Mouse (Mus musculus) natural killer cell, adult 2 months (primary cell): ENCODE results near the gene Prpsap1.
A peak's percentile ranks its signal among the peaks of the same experiment; 100 is the strongest.
"Not testable (repeated sequence)": the region's sequence is repeated elsewhere in the genome, so short reads cannot be mapped to it uniquely, and the experiment has no call there.

Source experiments
- DNase-seq, 2 experiments: peaks; one replicate each; pipeline ENCODE4 v3.0.0; 2022; ENCODE audit warnings: low spot score in 2 of 2

Gene Prpsap1

GRCm38 (mm10) chr11:116430723-116431427 lies 63.1 kb downstream of the Prpsap1 start:
- no peak for DNase-seq

DNA sequence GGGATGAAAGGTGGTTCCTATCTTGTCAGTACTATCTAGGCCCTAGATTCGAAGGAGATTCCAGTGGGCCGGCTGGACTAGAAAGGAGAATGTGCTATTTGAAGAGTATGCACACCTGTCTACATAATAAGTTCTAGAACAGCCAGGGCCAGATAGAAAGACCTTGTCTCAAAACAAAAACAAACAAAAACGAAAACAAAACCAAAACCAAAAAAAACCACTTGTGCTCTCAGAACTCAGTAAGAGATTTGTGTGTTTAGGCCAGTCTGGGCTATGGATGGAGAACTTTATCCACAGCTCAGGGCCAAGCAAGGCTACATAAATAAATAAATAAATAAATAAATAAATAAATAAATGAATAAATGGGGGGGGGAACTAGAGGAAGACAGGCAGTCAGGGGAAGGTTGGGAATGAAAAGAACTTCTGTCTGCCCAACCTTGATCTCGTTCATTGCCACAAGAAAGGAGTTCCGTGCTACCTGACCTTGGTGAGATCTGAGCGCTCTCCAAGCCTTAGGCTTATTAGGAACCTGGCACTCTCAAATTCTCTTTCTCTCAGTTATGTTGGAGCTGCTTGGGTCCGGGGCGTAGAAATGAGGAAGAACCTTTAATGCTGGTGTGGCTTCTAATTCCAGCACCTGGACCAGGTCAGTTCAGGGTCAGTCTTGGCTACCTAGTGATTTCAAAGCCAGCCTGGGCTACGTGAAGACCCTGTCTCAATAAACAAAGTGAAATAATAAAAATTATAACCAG lies 64.0 kb downstream of the Prpsap1 start:
- no peak for DNase-seq

- DNase-seq, result no peak
Observed at GRCm38 (mm10) chr11:116428872-116429859, 64.8 kb downstream of the Prpsap1 start.

- no peak for DNase-seq
Observed at GRCm38 (mm10) chr11:116426852-116427575, 67.0 kb downstream of the Prpsap1 start.

DNA sequence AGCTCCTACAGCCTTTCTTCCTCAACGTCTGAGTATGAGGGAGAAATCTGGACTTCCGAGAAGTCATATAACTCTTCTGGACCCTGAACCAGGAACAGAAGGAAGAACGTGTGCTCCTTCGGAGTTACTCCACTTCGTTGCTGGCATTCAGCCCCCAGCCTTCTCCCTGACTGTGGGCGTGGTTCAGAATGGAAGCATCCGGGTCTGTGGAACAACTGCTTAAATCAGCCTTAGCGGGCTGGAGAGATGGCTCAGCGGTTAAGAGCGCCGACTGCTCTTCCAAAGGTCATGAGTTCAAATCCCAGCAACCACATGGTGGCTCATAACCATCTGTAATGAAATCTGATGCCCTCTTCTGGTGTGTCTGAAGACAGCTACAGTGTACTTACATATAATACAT lies 67.7 kb downstream of the Prpsap1 start:
- DNase-seq, result not testable (repeated sequence)

DNA sequence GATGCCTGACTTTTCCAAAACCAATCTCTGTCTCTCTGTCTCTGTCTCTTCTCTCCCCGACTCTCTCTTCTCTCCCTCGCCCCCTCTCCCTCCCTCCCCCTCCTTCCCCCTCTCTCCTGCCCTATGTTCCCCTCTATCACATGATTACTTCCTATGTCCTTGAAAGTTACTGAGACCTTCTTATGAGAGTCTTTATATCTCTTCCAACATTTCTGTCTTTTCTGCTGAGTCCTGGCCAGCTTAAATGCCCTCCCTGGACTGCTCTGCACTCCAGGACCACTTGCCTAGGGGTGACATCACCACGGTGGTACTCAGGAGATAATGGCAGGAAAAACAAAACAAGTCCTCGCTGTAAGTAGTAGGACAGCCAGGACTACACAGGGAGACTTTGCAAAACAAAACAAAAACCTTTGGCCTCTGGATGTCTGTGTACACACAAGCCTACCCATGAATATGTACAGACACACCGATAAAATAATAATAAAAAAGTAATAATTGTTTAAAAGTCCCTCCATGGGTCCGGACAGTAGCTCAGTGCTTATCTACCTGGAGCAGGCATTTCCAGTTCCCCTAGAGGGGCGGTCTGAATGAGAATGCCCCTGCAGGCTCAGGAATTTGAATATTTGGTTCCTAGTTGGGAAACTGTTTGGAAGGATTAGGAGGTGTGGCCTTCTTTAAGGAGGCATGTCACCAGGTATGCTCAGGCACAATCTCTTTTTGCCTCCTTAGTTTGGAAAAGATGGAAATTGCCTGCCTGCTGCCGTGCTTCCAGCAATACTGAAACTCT lies 69.2 kb downstream of the Prpsap1 start:
- DNase-seq, result no peak

DNA sequence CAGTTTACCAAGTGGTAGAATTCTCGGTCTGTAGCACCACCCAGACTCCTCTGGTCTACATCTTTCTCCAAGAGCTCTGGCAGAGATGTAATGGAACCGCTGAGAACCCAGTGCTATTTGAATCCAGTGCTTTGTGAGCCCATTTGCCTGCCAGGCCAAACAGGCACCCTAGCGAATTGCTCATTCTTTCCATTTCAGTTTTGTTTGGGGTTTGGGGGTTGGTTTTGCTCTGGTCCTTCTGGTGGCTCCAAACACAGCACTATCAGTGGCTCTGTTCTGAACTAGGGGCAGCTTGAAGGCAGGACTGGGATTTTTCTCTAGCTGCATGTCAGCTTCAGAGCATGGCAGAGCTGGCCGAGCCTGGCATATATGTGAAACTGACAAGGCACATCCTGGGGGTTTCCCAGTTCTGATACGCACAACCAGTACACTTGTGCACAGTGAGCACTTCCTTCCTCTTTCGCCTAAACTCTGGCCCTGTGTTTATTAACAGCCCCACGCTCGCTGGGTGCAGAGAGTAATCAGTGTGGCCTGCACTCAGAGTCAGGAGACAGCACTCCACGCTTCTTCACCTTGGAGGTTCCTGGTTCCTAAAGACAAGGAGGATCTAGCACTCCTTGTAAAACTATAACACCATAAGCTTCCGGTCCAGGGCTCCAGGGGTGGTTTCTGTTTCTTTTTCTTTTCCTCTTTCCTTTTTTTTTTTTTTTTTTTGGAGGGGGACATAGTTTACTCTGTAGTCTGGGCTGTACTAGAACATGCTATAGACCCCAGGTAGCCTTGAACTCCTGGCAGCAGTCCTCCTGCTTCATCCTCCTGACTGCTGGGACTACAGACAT lies 70.0 kb downstream of the Prpsap1 start:
- DNase-seq, result peak; percentile 89 to 90

DNA sequence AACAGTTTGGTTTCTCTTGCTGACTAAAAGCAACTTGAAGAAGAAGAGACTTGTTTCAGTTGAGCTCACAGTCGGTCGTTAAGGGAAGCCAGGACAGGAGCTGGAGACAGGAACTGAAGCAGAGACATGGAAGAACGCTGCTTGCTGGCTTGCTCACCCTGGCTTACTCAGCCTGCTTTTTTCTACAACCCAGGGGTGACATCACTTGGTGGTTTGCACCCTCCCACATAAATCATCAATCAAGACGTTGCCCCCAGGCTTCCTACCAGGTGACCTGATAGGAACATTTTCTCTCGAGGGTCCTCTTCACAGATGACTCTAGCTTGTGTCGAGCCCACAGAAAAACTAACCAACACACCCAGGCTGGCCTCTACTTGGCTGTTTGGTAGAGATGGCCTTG lies 70.8 kb downstream of the Prpsap1 start:
- DNase-seq, result no peak

DNA sequence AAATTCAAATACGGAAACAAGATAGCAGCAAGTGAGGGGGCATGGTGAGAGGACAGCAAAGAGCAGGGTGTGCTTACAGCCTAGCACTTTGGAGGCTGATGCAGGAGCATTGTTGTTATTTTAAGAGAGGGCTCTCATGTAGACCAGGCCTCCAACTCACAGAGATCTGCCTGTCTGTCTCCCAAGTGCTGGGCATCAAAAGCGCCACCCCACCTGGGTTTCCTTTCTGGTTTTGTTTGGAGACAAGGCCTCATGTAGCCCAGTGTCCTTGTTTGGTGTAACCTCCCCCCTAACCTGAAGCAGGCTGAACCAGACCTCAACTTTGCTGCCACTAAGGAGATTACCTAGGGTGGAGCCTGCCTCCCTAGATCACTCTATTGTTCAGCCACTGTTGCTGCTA lies 71.4 kb downstream of the Prpsap1 start:
- DNase-seq, result no peak

- no peak for DNase-seq
Observed at GRCm38 (mm10) chr11:116421102-116421501, 72.9 kb downstream of the Prpsap1 start.
